Mouse (Mus musculus): ENCODE measurements around the gene Col26a1.

The Col26a1 gene

GRCm38 (mm10) chr5:136882788-136883439 is at the start of gene Col26a1:
TSS of gene Col26a1 (minus strand) at chr5:136883209.
- no peak for DNase-seq

GRCm38 (mm10) chr5:136931896-136932295 is 48.9 kb upstream of the Col26a1 start:
- DNase-seq: no peak

- peak; percentile 25 to 56 for DNase-seq
These were observed 46.1 kb upstream of the Col26a1 start for GRCm38 (mm10) chr5:136929073-136929472.

- DNase-seq: no peak
These were observed 40.9 kb upstream of the Col26a1 start for GRCm38 (mm10) chr5:136923751-136924478.

GRCm38 (mm10) chr5:136922830-136923229 is 39.8 kb upstream of the Col26a1 start:
- DNase-seq: no peak

- DNase-seq: no peak
These were observed 36.7 kb upstream of the Col26a1 start for GRCm38 (mm10) chr5:136919546-136920301.

GRCm38 (mm10) chr5:136918655-136919472 is 35.9 kb upstream of the Col26a1 start:
- DNase-seq: peak; percentile 49 to 62

GRCm38 (mm10) chr5:136917613-136918242 is 34.7 kb upstream of the Col26a1 start:
- no peak for DNase-seq

- DNase-seq: no peak
These were observed 31.2 kb upstream of the Col26a1 start for GRCm38 (mm10) chr5:136914183-136914582.

- peak; percentile 69 to 80 for DNase-seq
These were observed 25.2 kb upstream of the Col26a1 start, which contains the start of gene Ift22 for GRCm38 (mm10) chr5:136907991-136908857. TSS of gene Ift22 (plus strand) at chr5:136908150.

GRCm38 (mm10) chr5:136907587-136907986 is 24.6 kb upstream of the Col26a1 start:
- DNase-seq: no peak

GRCm38 (mm10) chr5:136905630-136906029 is 22.6 kb upstream of the Col26a1 start:
- DNase-seq: no peak

GRCm38 (mm10) chr5:136904621-136905020 is 21.6 kb upstream of the Col26a1 start:
- no peak for DNase-seq

GRCm38 (mm10) chr5:136895529-136895963 is 12.5 kb upstream of the Col26a1 start:
- no peak for DNase-seq

- no peak for DNase-seq
These were observed 12.0 kb upstream of the Col26a1 start for GRCm38 (mm10) chr5:136894840-136895528.

GRCm38 (mm10) chr5:136888539-136889355 is 5.7 kb upstream of the Col26a1 start:
- DNase-seq: no peak

- no peak for DNase-seq
These were observed 3.9 kb upstream of the Col26a1 start for GRCm38 (mm10) chr5:136886957-136887356.

- no peak for DNase-seq
These were observed 788 bp downstream of the Col26a1 start for GRCm38 (mm10) chr5:136882055-136882787.

Measured in thymus, adult 18-20 months (tissue).